Mouse (Mus musculus) heart, embryonic 10.5 days (tissue): ENCODE results near the gene Atpif1. TPM values are rescaled to one million over a fixed set of nuclear protein-coding genes. Genes with fewer than 3 reads are reported as not detected.

Experiments
- DNase-seq: peaks from one replicate; pipeline ENCODE4 v3.0.0-alpha.2; 2017; ENCODE audit warnings: low spot score
- H3K27ac ChIP-seq: fragments of 300-500 bp; sonication (generic); 2 replicates; pipeline ENCODE4 v1.5.1; 2016; ENCODE audit warnings: mild to moderate bottlenecking
- H3K27me3 ChIP-seq: fragments of 300-500 bp; sonication (generic); 2 replicates; pipeline ENCODE4 v1.6.1; 2016; ENCODE audit warnings: mild to moderate bottlenecking; ENCODE audit not compliant: poor library complexity, insufficient read depth, severe bottlenecking
- H3K36me3 ChIP-seq: fragments of 300-500 bp; sonication (generic); 2 replicates; pipeline ENCODE4 v1.6.1; 2016; ENCODE audit warnings: mild to moderate bottlenecking, moderate library complexity
- H3K4me1 ChIP-seq: fragments of 300-500 bp; sonication (generic); 2 replicates; pipeline ENCODE4 v1.6.1; 2016; ENCODE audit warnings: mild to moderate bottlenecking
- H3K4me3 ChIP-seq: fragments of 300-500 bp; sonication (generic); 2 replicates; pipeline ENCODE4 v1.5.1; 2016; ENCODE audit warnings: mild to moderate bottlenecking, moderate library complexity
- H3K9me3 ChIP-seq: fragments of 300-500 bp; sonication (generic); 2 replicates; pipeline ENCODE4 v1.6.1; 2016; ENCODE audit warnings: mild to moderate bottlenecking, moderate library complexity
- WGBS: fragments of 180-500 bp; shearing (Covaris S2); methylation state at CpG from one replicate; pipeline ENCODE4 v1.1.7; 2016; 5-methylcytosine and 5-hydroxymethylcytosine counted together
- polyA plus RNA-seq: library from polyadenylated mRNA; unstranded; fragments of >200 nt; fragmentation: Nextera tagmentation; extraction: Ambion mirVana; gene quantifications from 2 replicates; pipeline ENCODE4 v1.2.1, GENCODE M21; 2016

The Atpif1 gene
- polyA plus RNA-seq, 1 experiment from 2014 or later = 980 TPM

DNA sequence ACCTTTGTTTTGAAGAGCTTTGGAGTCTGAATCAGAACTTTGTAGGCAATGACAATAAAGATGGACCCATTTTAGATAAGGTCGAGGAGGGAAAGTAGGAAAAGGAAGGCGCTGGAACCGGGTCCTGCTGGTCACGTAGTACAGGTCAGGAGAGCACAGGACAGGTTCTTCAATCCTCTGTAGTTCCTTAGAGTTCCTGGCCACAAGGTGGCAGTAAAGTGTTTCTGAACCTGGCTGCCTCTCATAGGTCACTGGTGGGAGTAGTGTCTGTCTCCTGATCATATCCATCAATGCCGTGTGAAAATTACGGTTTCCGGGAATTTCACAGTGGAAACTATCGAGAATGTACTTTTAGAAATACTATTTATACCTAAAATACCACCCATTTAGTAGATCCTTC, 12.4 kb upstream of the Atpif1 start:
- Histone ChIP-seq H3K27ac (no peak overlapping the region), H3K36me3 (peaks cover 94% of the 10 kb centered on the region), H3K9me3 (no peaks in the 10 kb centered on the region), H3K27me3 (no peaks in the 10 kb centered on the region), H3K4me1 (no peaks in the 10 kb centered on the region), H3K4me3 (no peak overlapping the region)
- WGBS = 37% methylated on average over 8 of the region's 8 CpGs
- DNase-seq = peak; percentile 85

DNA sequence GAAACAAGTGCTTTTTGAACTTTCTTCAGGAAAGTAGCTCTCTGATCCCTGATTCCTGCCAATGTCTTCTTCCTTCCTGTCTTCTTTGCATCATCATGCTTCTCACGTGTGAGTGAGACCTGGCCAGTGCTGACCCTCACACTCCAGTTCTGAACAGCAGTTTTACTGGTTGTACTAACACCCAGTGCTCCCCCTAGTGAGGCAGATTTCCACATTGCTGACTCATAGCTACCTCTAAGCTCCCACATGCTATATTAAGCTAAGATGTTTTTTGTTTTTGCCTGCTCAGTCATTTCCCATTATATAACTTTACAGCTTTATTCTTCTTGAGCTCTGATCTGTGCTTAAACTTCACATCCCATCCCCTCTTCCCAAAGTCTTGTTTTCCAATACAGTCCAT, 9.3 kb upstream of the Atpif1 start:
- Histone ChIP-seq H3K9me3 (no peaks in the 10 kb centered on the region), H3K27me3 (no peaks in the 10 kb centered on the region), H3K27ac (no peak overlapping the region), H3K4me1 (no peaks in the 10 kb centered on the region), H3K4me3 (no peak overlapping the region), H3K36me3 (peaks cover 94% of the 10 kb centered on the region)
- no peak for DNase-seq
- 61% methylated on average over 1 of the region's 1 CpGs for WGBS

DNA sequence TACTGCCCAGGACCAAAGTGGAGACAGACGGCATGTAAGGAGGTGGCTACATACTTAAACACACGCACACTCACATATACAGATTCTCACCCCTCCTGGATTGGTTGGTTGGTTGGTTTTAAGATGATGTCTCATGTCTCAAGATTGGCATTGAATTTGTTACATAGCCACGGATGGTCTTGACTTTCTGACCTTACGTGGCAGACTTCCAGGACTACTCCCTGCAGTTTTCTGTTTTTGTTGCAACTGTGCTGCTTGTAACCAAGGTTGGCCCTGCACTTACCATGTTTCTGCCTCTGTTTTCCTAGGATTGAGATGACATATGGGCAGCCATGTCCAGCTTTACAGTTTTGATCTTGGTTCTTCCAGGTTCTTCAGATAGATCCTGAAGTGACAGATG, 8.0 kb upstream of the Atpif1 start:
- no peak overlapping the region for H3K4me3 ChIP-seq
- H3K27me3 ChIP-seq = no peaks in the 10 kb centered on the region
- no peak for DNase-seq
- H3K9me3 ChIP-seq = no peaks in the 10 kb centered on the region
- H3K36me3 ChIP-seq = peaks cover 82% of the 10 kb centered on the region
- 94% methylated on average over 4 of the region's 4 CpGs for WGBS
- peaks cover 8% of the 10 kb centered on the region; the same call in 1 of the 2 replicates for H3K4me1 ChIP-seq
- no peak overlapping the region for H3K27ac ChIP-seq

DNA sequence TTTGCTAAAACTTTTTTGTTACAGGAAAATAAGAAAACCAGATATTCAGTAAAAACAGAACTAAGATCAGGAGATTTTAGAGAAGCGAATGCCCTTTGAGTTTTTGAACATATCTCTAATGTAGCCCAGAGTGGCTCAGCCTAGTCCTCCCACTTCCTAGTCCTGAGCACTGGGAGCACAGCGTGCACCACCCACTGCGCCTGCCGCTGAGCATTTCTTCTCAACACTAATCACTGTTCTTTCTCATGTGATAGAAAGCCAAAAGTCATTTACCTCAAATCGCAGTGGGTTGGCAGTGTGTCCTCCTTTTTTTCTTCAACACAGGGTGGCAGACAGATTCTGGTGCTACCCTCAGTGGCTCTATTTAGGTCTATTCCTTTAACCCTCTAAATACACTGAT, 6.0 kb upstream of the Atpif1 start:
- H3K4me3 ChIP-seq = no peak overlapping the region
- peaks cover 8% of the 10 kb centered on the region; the same call in 1 of the 2 replicates for H3K4me1 ChIP-seq
- H3K27me3 ChIP-seq = no peaks in the 10 kb centered on the region
- H3K9me3 ChIP-seq = no peaks in the 10 kb centered on the region
- H3K27ac ChIP-seq = no peak overlapping the region
- no peak for DNase-seq
- H3K36me3 ChIP-seq = peaks cover 66% of the 10 kb centered on the region
- 92% methylated on average over 5 of the region's 5 CpGs for WGBS

DNA sequence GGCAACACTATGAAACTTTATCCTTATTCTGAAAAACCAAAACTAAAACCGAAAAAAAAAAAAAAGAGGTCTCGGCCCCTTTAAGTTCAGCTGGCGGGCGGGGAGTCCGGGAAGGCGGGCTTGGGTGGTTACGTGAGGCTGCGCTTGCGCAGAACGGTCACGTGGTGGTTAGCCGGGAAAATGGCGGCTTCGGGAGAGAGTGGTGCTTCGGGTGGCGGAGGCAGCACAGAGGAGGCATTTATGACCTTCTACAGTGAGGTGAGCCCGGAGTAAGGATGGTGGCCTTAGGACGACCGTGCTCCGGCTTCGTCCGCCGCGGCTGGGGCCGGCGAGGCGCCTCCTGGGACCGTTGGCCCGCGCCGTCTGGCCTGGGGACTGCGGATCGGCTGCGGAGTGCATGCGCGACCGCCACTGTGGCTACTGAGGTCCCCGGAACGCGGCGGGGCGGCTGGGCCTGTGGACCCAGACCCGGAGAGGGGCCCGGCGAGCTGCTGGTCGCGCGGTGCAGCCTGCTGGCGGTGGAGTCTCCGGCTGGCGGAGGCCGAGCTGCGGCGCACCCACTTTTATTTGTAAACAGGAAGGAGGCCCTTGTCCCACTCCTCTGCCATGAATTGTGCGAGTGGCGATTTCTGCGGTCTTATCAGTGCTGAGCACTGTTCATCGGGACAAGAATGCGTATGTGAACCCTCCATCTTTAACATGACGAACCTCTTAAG, 2.1 kb upstream of the Atpif1 start, which contains the start of gene Dnajc8:
TSS of gene Dnajc8 (plus strand) at position 145 of the 716 bp plus-strand sequence.
- Histone ChIP-seq H3K27me3 (no peaks in the 10 kb centered on the region), H3K4me3 (peak within 1 kb of the TSS; percentile 86), H3K4me1 (peaks cover 23% of the 10 kb centered on the region; the same call in 1 of the 2 replicates), H3K36me3 (peaks cover 37% of the 10 kb centered on the region), H3K27ac (peak within 1 kb of the TSS; percentile 95), H3K9me3 (no peaks in the 10 kb centered on the region)
- peak; percentile 96 for DNase-seq
- under 1% methylated on average over 60 of the region's 60 CpGs for WGBS

DNA sequence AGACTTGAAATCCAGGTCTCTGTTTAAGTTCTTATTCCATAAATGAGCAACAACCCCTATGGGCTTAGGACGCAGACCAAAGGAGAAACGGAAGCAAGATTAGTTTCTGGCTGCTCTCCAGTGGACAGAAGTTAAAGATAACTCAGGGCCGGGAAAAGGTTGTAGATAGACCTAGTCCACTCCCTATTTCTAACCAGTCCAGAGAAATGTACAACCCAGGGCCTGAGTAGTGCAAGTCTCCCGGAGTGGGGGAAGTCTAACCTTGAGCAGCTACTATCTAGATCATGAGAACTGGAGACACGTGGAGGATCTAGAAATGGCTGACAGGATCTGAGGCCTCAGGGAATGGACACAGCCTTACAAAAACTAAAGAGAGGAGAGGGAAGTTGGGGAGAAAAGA, 963 bp downstream of the Atpif1 start:
- peak; percentile 84 for DNase-seq

DNA sequence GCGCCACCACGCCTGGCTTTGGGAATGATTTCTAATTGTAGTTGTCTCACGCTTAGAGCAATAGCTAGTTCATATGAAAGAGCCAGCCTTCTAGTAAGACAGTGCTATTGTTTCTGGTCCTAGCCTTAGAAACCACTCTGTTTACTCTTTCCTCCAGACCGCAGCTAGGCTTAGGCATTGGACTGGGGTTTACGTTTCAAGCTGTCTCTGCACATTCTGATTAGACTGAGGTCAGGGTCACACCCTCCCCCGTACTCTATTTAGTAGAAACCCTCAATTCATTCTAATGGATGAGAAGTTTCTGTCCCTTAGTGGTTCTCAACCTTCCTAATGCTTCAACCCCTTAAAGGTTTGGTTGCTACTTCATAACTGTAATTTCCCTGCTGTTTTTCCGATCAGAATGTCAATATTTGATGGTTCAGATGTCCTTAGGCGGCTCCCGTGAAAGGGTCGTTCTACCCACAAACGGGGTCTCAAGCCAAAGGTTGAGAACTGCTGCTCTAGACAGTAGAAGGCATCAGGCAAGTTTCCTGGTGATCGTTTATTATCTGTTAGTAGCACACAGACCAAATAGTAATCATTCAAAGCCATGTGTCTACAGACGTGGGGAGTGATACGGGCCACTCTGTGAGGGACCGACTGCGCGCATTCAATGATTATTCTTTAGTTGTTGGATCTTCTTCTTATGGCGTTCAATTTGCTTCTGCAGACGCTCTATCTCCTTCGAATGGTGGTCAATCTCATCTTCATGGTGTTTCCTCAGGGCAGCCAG, 3.2 kb downstream of the Atpif1 start:
- Histone ChIP-seq H3K4me1 (0 out of 2 replicates have a peak, but pooled peaks cover 16% of the 10 kb centered on the region), H3K9me3 (no peaks in the 10 kb centered on the region), H3K27ac (0 out of 2 replicates have a peak overlapping the region, but pooled peaks have one; percentile 24), H3K4me3 (no peak overlapping the region), H3K36me3 (peaks cover 23% of the 10 kb centered on the region), H3K27me3 (no peaks in the 10 kb centered on the region)
- WGBS = 82% methylated on average over 20 of the region's 20 CpGs
- DNase-seq = no peak

More for the DNA sequence above, 963 bp downstream of the Atpif1 start:
- H3K27ac ChIP-seq = peak overlapping the region; percentile 95
- H3K27me3 ChIP-seq = no peaks in the 10 kb centered on the region
- H3K4me1 ChIP-seq = peaks cover 23% of the 10 kb centered on the region; the same call in 1 of the 2 replicates
- WGBS = 6% methylated on average over 5 of the region's 5 CpGs
- H3K4me3 ChIP-seq = peak overlapping the region; percentile 88
- no peaks in the 10 kb centered on the region for H3K9me3 ChIP-seq
- H3K36me3 ChIP-seq = peaks cover 23% of the 10 kb centered on the region

DNA sequence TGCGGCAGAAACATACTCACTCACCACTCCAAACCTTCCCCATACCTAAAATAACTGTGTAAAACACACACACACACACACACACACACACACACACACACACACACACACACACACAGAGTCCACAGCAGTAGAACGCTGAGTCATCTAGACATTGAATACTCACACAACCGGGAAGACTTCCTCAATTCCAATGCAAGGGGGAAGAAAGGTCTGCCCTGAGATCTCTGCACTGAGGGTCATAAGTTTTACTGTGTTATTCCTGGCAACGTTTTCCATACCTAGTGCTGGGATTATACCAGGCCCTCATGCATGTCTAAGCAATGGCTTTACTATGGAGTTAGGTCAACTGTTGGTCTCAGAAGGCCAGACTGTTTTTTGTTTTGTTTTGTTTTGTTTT, 4.1 kb downstream of the Atpif1 start:
- 84% methylated on average over 4 of the region's 4 CpGs for WGBS

DNA sequence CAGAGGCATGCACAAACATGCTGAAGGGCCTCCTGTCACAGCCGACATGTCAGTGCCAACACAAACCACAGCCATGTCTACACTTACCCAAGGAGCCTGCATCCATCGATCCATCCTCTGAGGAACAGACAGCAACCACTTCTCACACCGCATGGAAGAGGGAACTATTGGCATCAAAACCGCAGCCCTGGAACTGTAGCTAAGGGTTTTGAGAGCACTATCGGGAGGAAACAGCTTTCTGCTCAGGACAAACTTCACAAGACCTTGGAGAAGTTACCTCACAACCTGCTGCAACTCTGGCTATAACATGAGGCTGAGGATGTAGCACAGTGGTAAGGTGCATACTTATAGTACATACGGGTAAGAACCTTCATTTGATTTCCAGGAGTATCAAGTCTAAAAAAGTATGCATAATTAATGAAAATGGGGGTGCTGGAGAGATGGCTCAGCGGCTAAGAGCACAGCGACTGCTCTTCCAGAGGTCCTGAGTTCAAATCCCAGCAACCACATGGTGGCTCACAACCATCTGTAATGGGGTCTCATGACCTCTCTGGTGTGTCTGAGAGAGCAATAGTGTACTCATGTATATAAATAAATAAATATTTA, 5.4 kb downstream of the Atpif1 start:
- Histone ChIP-seq H3K4me3 (no peak overlapping the region), H3K27ac (no peak overlapping the region), H3K36me3 (peaks cover 23% of the 10 kb centered on the region), H3K4me1 (peaks cover 18% of the 10 kb centered on the region), H3K27me3 (no peaks in the 10 kb centered on the region), H3K9me3 (no peaks in the 10 kb centered on the region)
- DNase-seq = no peak
- WGBS = 90% methylated on average over 8 of the region's 8 CpGs

More for the DNA sequence above, 4.1 kb downstream of the Atpif1 start:
- Histone ChIP-seq H3K4me3 (no peak overlapping the region), H3K27ac (no peak overlapping the region), H3K27me3 (no peaks in the 10 kb centered on the region), H3K36me3 (peaks cover 23% of the 10 kb centered on the region), H3K4me1 (peaks cover 21% of the 10 kb centered on the region), H3K9me3 (no peaks in the 10 kb centered on the region)
- no peak for DNase-seq

DNA sequence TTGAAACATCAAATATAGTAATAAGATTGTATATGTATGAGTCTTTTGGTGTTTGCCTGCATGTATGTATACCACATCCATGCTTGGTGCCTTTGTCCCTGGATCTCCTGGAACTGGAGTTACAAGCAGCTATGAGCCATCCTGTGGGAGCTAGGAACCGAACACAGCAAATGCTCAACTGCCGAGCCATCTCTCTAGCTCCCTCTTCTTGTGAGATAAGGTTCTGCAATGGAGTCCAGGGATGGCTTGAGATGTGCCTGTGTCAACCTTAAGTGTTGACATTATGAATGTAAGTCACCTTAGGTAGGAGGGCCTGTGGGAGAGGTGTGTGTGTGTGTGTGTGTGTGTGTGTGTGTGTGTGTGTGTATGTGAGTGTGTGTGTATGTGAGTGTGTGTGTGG, 6.8 kb downstream of the Atpif1 start:
- peaks cover 22% of the 10 kb centered on the region for H3K36me3 ChIP-seq
- DNase-seq = no peak
- no peak overlapping the region for H3K4me3 ChIP-seq
- H3K27ac ChIP-seq = no peak overlapping the region
- no peaks in the 10 kb centered on the region for H3K27me3 ChIP-seq
- WGBS = 43% methylated on average over 2 of the region's 2 CpGs
- H3K9me3 ChIP-seq = no peaks in the 10 kb centered on the region
- H3K4me1 ChIP-seq = peaks cover 9% of the 10 kb centered on the region

DNA sequence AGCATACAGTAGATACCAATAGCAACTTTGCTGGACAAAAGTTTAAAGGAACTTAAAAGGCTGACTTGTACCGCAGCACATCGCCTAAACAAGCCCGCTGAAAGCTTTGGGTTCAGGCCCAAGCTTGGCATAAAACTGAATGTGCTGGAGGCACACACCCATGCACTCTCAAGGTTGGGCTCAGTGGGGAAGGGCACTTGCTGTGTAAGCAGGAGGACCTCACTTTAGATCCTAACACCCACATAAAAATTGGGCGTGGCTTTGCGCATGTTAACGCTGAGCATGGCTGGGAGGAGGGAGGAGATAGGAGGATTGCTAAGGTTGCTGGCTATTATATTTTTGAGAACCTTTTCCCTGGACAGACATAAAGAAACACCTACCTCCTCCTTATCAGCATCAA, 8.7 kb downstream of the Atpif1 start:
- WGBS = 45% methylated on average over 6 of the region's 6 CpGs
- Histone ChIP-seq H3K9me3 (no peaks in the 10 kb centered on the region), H3K4me3 (no peak overlapping the region), H3K4me1 (peaks cover 9% of the 10 kb centered on the region), H3K27me3 (no peaks in the 10 kb centered on the region), H3K27ac (peak overlapping the region; percentile 59; the same call in 1 of the 2 replicates), H3K36me3 (peaks cover 6% of the 10 kb centered on the region)
- no peak for DNase-seq

DNA sequence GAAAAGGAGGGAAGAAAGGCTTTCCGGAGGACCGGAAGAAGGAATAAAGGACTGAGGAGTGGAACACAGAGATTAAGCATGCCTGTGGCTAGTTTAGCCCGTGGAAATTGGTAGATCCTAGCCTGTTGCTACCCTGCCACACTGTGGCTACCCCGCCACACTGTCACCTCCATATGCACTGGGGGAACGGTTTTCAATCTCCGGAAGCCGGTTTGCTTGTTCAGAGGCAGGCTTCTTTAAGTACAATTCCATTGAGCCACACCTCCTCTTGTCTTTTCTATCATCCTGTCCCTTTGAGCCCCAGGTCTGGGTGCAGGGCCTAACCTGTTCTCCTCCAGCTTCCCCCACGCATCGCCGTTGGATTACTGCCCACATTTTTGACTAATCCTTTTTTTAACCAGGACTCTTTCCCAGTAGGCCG, 9.1 kb downstream of the Atpif1 start:
- 24% methylated on average over 11 of the region's 11 CpGs for WGBS
- Histone ChIP-seq H3K36me3 (peaks cover 2% of the 10 kb centered on the region), H3K9me3 (no peaks in the 10 kb centered on the region), H3K27ac (peak overlapping the region; percentile 59), H3K27me3 (no peaks in the 10 kb centered on the region), H3K4me1 (peaks cover 9% of the 10 kb centered on the region), H3K4me3 (no peak overlapping the region)
- no peak for DNase-seq

DNA sequence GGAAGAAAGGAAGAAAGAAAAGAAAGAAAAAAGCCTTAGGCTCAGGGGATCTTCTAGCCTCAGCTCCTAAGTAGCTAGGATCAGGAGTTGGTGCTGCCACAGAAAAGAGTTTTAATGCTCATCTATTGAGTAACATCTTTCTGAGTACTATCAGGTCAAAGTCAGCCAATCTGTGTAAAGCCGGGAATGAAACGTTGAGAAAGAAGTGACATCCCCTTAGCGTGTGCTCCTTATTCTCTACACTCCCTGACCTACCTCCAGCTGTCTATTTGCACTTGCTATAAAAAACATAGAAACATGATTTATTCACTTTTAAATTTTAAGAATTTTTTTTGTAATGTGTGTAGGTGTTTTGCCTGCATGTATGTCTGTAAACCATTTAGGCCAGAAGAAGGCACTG, 14.3 kb downstream of the Atpif1 start:
- WGBS = 90% methylated on average over 3 of the region's 3 CpGs
- H3K4me1 ChIP-seq = peaks cover 5% of the 10 kb centered on the region

More for the DNA sequence above, 14.3 kb downstream of the Atpif1 start:
- no peaks in the 10 kb centered on the region for H3K36me3 ChIP-seq
- H3K27me3 ChIP-seq = no peaks in the 10 kb centered on the region
- H3K9me3 ChIP-seq = no peaks in the 10 kb centered on the region
- H3K4me3 ChIP-seq = no peak overlapping the region
- DNase-seq = no peak
- no peak overlapping the region for H3K27ac ChIP-seq
